ENCODE assay signal across 19 mouse cellular contexts in the genomic region with DNA sequence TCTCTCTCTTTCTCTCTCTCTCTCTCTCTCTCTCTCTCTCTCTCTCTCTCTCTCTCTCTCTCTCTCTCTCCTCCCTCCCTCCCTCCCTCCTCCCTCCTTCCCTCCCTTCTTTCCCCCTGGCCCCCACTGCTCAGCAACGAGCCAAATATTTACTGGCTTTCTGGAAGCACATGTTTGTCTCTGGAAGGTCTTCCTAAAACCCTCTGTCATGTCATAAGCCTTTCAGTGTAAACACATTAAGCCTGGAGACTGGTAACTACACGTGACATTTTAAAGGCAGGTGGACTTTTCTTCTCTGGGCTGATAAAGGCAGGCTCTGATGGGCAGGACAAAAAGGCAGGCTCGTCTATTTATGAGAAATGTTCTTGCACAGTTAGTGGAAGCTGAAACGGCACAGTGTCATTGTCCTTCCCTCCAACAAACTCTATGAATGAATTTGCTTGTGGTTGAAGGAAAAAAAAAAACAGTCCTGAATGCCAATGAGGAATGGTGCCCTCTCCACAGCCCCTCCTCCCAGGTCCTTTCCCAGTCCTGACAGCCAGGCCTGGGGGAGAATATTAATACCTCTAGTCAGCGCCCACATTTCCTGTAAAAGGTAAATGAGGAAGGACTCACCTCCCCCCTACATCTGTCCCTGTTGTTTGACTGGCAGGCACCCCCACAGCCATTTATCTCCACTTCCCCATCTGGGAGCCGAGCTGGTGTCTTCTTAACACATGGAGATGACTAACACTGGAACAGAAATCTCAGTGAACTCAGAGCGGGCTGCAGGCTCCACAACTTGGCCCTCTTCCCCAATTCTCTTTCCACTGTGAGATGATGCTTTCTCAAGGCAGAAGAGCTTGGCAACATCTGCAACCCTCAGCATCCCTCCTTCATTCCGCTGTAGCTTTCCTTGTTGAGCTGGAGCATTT. TPM values are rescaled to one million over a fixed set of nuclear protein-coding genes. Genes with fewer than 3 reads are reported as not detected.
A peak's percentile ranks its signal among the peaks of the same experiment; 100 is the strongest.
DNase-seq lines count a peak whose midpoint lies in the region.
"Had no signal": no experiment of that assay in that cellular context is flagged by ENCODE, and none has a peak within 500 bp of the region (broad histone marks: within the 10 kb centered on the region; RNA-seq: fewer than 3 reads in every experiment).

No protein-coding gene starts in this region.

- intact Hi-C loops in left cerebral cortex, postnatal 25 days (cut with DNase I), result loop anchor here (5.0 kb wide), 1 partner anchor 85 kb away; no protein-coding TSS in a partner anchor

- DNase-seq in brain, adult 2 months (ENCODE audit: low read depth, low spot score), result peak; percentile 93
- peak; percentile 90 to 92 for DNase-seq in frontal cortex, adult 2 months (ENCODE audit: extremely low spot score in 1 of 2, low spot score in 1 of 2)
- peak; percentile 29 to 41 for DNase-seq in layer of hippocampus, postnatal 10 days (ENCODE audit: low spot score in 2 of 2)
- peak; percentile 69 to 96 for DNase-seq in left cerebral cortex, postnatal 25 days (ENCODE audit: low spot score in 2 of 2)
- DNase-seq in cerebellum, adult 9-10 months, result no peak
- DNase-seq in adipocyte (ENCODE audit: low spot score), result no peak
- no peak for DNase-seq in yolk sac, embryonic 10.5 days (ENCODE audit: low spot score)
- DNase-seq in kidney, adult 9 months, result no peak
- DNase-seq: adrenal gland, adult 2 months; cerebellum, postnatal 25 days; heart, adult 2 months; heart, postnatal 10 days; thymus, adult 18-20 months had no signal

RNA-seq across cellular contexts. Expression of a gene that starts 44.5 kb away (rescaled TPM):
- polyA plus RNA-seq in frontal cortex, adult 2 months (2012; rRNA removed), result 11.1 and 11.8 TPM in 2 replicates
- total RNA-seq in layer of hippocampus, postnatal 10 days (2021), result 10 to 100 TPM; 38.9 to 40.7 TPM
- total RNA-seq in left cerebral cortex, postnatal 25 days (2021), result 10 to 100 TPM; 36.0 to 40.9 TPM
- total RNA-seq: CH12.LX; monocyte, adult 5-6 weeks; neutrophil, adult 5-6 weeks had no signal
- polyA plus RNA-seq: liver, embryonic 15.5 days; macrophage; Patski had no signal

Comparison
In these comparisons a context has a peak if more than half of its experiments do, and no peak if none do; other contexts are left out.
1. DNase-seq: peak in brain, adult 2 months (single experiment), frontal cortex, adult 2 months (2 of 2), layer of hippocampus, postnatal 10 days (2 of 2) and left cerebral cortex, postnatal 25 days (2 of 2); none in cerebellum, adult 9-10 months (single experiment), adipocyte (single experiment), yolk sac, embryonic 10.5 days (single experiment) and kidney, adult 9 months (single experiment).